In the genomic region with DNA sequence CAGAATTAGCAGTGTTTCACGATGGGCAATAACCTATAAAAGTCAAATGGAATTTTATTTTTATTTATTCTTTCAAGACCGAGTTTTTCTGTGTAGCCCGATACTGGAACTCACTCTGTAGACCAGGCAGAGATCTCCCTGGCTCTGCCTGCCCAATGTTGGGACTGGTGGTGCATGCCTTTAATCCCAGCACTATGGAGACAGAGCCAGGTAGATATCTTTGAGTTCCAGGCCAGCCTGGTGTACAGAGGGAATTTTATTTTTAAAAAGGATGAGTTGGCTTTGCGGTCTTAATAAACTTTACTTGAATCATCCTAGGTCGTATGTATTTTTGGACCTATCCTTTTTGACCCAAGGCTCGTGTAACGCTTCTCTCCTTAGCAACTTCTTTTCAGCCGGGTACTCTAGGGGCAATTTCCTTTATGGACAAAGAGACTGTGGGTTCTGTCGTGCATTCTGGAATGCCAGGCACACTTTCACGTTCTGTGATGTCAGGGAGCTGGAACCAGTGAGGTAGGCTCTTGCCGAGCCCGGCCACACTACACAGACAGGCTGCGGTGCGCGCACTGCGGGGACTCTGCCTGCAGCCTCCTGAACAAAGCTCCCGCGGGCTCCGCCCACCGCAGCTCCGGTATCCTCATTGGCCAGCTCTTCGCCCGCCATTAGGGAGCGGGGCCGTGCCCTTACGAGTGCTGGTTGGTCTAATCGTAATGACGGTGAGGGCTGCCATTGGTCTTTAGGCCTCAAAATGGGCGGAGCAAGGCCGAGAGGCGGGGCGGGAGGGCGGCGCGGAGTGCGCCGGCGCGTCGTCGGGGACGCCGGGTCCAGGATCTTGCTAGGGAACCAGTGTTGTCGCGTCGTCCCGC, we compare ENCODE assay signal across 1 mouse cellular context.
TF ChIP-seq lines count a peak whose summit lies in the region.

Mdm1 (plus strand) TSS at position 794 of the 866 bp plus-strand sequence.

TF ChIP-seq in CH12.LX, 34 proteins besides CTCF, POLR2A, EP300 and RAD21 (continued from another document):
- no peak for TF ChIP-seq CHD1 (IDR thresholded peaks at IDR 0.05; ENCODE audit: low read depth, low read length)
- TF ChIP-seq MAFK (IDR thresholded peaks at IDR 0.05; ENCODE audit: insufficient replicate concordance, low read length), result no peak
- TF ChIP-seq TBP (conservative IDR thresholded peaks at IDR 0.05; ENCODE audit: low read depth, low read length), result peak; percentile 85; the same call in 1 of the 2 replicates
- peak; percentile 93 for TF ChIP-seq SIN3A (IDR thresholded peaks at IDR 0.05; ENCODE audit: low read length)
- 0 out of 2 replicates have a peak, but pooled peaks have one; percentile 21 for TF ChIP-seq KAT2A (IDR thresholded peaks at IDR 0.05; ENCODE audit: insufficient replicate concordance, low read length)
- no peak for TF ChIP-seq MEF2A (IDR thresholded peaks at IDR 0.05; ENCODE audit: borderline replicate concordance, low read depth, low read length)
- 0 out of 2 replicates have a peak, but pooled peaks have one; percentile 20 for TF ChIP-seq MAZ (IDR thresholded peaks at IDR 0.05; ENCODE audit: low read depth, low read length)
- TF ChIP-seq HCFC1 (IDR thresholded peaks at IDR 0.05; ENCODE audit: low read depth, low read length), result peak; percentile 43
- TF ChIP-seq SMC3 (IDR thresholded peaks at IDR 0.05; ENCODE audit: low read depth, low read length), result no peak
- TF ChIP-seq NELFE (IDR thresholded peaks at IDR 0.05; ENCODE audit: low read depth, low read length), result peak; percentile 97
- peak; percentile 84; the same call in 1 of the 2 replicates for TF ChIP-seq E2F4 (IDR thresholded peaks at IDR 0.05; ENCODE audit: insufficient replicate concordance, low read depth, low read length)
- TF ChIP-seq POLR2AphosphoS2 (IDR thresholded peaks at IDR 0.05; ENCODE audit: low read depth, low read length), result peak; percentile 81; the same call in 1 of the 2 replicates
